Mouse (Mus musculus): Measurements from ENCODE around the gene Myo9b. TPM values are rescaled to one million over a fixed set of nuclear protein-coding genes. Genes with fewer than 3 reads are reported as not detected.
"Not testable (repeated sequence)": the region's sequence is repeated elsewhere in the genome, so short reads cannot be mapped to it uniquely, and the experiment has no call there.

The Myo9b gene
- 12.4 and 23.8 TPM in 2 replicates for polyA plus RNA-seq (2012; rRNA removed)

- DNase-seq (ENCODE audit: low spot score), result peak; percentile 95
These were observed at the start of gene Myo9b, which contains the start of gene Haus8 for GRCm38 (mm10) chr8:71272286-71273150. Gene Myo9b, plus strand, starts transcription at chr8:71272714. Gene Haus8, minus strand, starts transcription at chr8:71272934.

GRCm38 (mm10) chr8:71224560-71224959, 48.0 kb upstream of the Myo9b start:
- DNase-seq (ENCODE audit: low spot score), result no peak

GRCm38 (mm10) chr8:71242757-71243156, 29.8 kb upstream of the Myo9b start:
- DNase-seq (ENCODE audit: low spot score), result no peak

- DNase-seq (ENCODE audit: low spot score), result no peak
These were observed 24.3 kb upstream of the Myo9b start for GRCm38 (mm10) chr8:71248203-71248602.

- DNase-seq (ENCODE audit: low spot score), result no peak
These were observed 15.8 kb upstream of the Myo9b start for GRCm38 (mm10) chr8:71256545-71257232.

- no peak for DNase-seq (ENCODE audit: low spot score)
These were observed 11.3 kb upstream of the Myo9b start for GRCm38 (mm10) chr8:71261234-71261633.

- peak; percentile 13 for DNase-seq (ENCODE audit: low spot score)
These were observed 4.8 kb upstream of the Myo9b start for GRCm38 (mm10) chr8:71267690-71268089.

GRCm38 (mm10) chr8:71268286-71268685, 4.2 kb upstream of the Myo9b start:
- DNase-seq (ENCODE audit: low spot score), result peak; percentile 8

GRCm38 (mm10) chr8:71271630-71272029, 884 bp upstream of the Myo9b start:
- DNase-seq (ENCODE audit: low spot score), result no peak

GRCm38 (mm10) chr8:71273151-71273510, 617 bp downstream of the Myo9b start:
- peak; percentile 47 for DNase-seq (ENCODE audit: low spot score)

- DNase-seq (ENCODE audit: low spot score), result no peak
These were observed 2.0 kb downstream of the Myo9b start for GRCm38 (mm10) chr8:71274478-71274877.

- no peak for DNase-seq (ENCODE audit: low spot score)
These were observed 3.7 kb downstream of the Myo9b start for GRCm38 (mm10) chr8:71276166-71276565.

GRCm38 (mm10) chr8:71279409-71279808, 6.9 kb downstream of the Myo9b start:
- not testable (repeated sequence) for DNase-seq (ENCODE audit: low spot score)

GRCm38 (mm10) chr8:71281731-71282130, 9.2 kb downstream of the Myo9b start:
- DNase-seq (ENCODE audit: low spot score), result not testable (repeated sequence)

- no peak for DNase-seq (ENCODE audit: low spot score)
These were observed 10.1 kb downstream of the Myo9b start for GRCm38 (mm10) chr8:71282621-71283020.

GRCm38 (mm10) chr8:71286223-71286622, 13.7 kb downstream of the Myo9b start:
- DNase-seq (ENCODE audit: low spot score), result not testable (repeated sequence)

GRCm38 (mm10) chr8:71288441-71288949, 16.0 kb downstream of the Myo9b start:
- no peak for DNase-seq (ENCODE audit: low spot score)

- DNase-seq (ENCODE audit: low spot score), result no peak
These were observed 16.6 kb downstream of the Myo9b start for GRCm38 (mm10) chr8:71289098-71289497.

- DNase-seq (ENCODE audit: low spot score), result no peak
These were observed 17.7 kb downstream of the Myo9b start for GRCm38 (mm10) chr8:71290211-71290610.

- DNase-seq (ENCODE audit: low spot score), result no peak
These were observed 18.4 kb downstream of the Myo9b start for GRCm38 (mm10) chr8:71290911-71291310.

- no peak for DNase-seq (ENCODE audit: low spot score)
These were observed 18.8 kb downstream of the Myo9b start for GRCm38 (mm10) chr8:71291351-71291750.

GRCm38 (mm10) chr8:71293930-71294329, 21.4 kb downstream of the Myo9b start:
- not testable (repeated sequence) for DNase-seq (ENCODE audit: low spot score)

- DNase-seq (ENCODE audit: low spot score), result no peak
These were observed 23.7 kb downstream of the Myo9b start for GRCm38 (mm10) chr8:71296188-71296621.

All from urinary bladder, adult 2 months (tissue).